Mouse (Mus musculus) bone marrow macrophage, adult 2 months (primary cell): Measurements from ENCODE around the gene Pip4p1.

Source experiments
- CTCF ChIP-seq: IDR thresholded peaks from 2 replicates; pipeline ENCODE4 v1.5.1; 2012; ENCODE audit warnings: low read depth, mild to moderate bottlenecking, low read length, moderate library complexity
- POLR2A ChIP-seq: IDR thresholded peaks from 2 replicates; pipeline ENCODE4 v1.6.1; 2012; ENCODE audit warnings: mild to moderate bottlenecking, low read depth, low read length, borderline replicate concordance

- no peak for TF ChIP-seq POLR2A
- no peak for TF ChIP-seq CTCF
Measured at GRCm38 (mm10) chr14:50876236-50876950, 54.3 kb downstream of the Pip4p1 start.
